Mouse (Mus musculus): ENCODE measurements around the gene Vwa3b. TPM values are rescaled to one million over a fixed set of nuclear protein-coding genes. Genes with fewer than 3 reads are reported as not detected.

The Vwa3b gene
- total and polyA plus RNA-seq, 2 experiments from 2014 or later, result 1.9 to 4.6 TPM

DNA sequence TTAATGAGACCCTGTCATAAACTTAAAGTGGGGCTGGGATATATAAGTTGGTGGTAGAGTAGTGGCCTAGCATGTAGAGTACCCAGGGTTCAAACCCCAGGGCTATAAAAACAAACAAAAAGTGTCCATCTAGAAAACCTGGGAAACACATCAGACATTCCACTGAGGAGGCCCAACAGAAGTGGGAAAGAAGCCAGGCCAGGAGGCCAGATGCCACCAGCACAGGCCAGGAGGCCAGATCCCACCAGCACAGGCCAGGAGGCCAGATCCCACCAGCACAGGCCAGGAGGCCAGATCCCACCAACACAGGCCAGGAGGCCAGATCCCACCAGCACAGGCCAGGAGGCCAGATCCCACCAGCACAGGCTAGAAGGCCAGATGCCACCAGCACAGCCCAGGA, 104.8 kb downstream of the Vwa3b start:
- ATAC-seq (no peak), DNase-seq (no peak)
- Histone ChIP-seq H3K27ac (ENCODE audit: low read depth, low read length) (no peak overlapping the region), H3K4me3 (ENCODE audit: low read depth, low read length) (no peak overlapping the region), H3K9ac (no peak overlapping the region), H3K4me2 (ENCODE audit: low read depth) (no peak overlapping the region), H3K9me3 (ENCODE audit: low read length) (no peaks in the 10 kb centered on the region), H3K36me3 (ENCODE audit: insufficient read depth) (no peaks in the 10 kb centered on the region), H3K27me3 (ENCODE audit: insufficient read depth, low read length) (no peaks in the 10 kb centered on the region), H3K4me1 (ENCODE audit: insufficient read depth) (no peaks in the 10 kb centered on the region)
- TF ChIP-seq CTCF (IDR thresholded peaks at IDR 0.05; ENCODE audit: low read depth), result no peak

DNA sequence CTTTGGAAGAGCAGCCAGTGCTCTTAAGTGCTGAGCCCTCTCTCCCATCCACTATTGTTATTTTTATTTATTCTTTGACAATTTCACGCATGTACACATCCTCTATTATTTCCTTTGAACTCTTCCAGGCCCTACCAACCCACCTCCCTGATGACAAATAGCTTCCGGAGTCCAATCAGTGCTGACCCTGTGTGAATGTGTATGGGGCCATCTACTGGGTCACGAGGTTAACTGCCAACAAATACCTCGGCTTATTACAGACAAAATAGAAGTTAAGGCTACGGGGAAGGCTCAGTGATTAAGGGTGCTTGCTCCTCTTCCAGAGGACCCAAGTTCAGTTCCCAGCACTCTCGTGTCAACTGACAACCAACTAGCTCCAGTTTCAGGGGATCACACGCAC, 106.0 kb downstream of the Vwa3b start:
- TF ChIP-seq CTCF (IDR thresholded peaks at IDR 0.05; ENCODE audit: low read depth), result no peak
- Histone ChIP-seq H3K27me3 (ENCODE audit: insufficient read depth, low read length) (no peaks in the 10 kb centered on the region), H3K27ac (ENCODE audit: low read depth, low read length) (no peak overlapping the region), H3K4me3 (ENCODE audit: low read depth, low read length) (no peak overlapping the region), H3K4me1 (ENCODE audit: insufficient read depth) (no peaks in the 10 kb centered on the region), H3K36me3 (ENCODE audit: insufficient read depth) (no peaks in the 10 kb centered on the region), H3K4me2 (ENCODE audit: low read depth) (no peak overlapping the region), H3K9me3 (ENCODE audit: low read length) (no peaks in the 10 kb centered on the region), H3K9ac (no peak overlapping the region)
- no peak for DNase-seq
- no peak for ATAC-seq
- WGBS, result 66% methylated on average over 7 of the region's 7 CpGs

DNA sequence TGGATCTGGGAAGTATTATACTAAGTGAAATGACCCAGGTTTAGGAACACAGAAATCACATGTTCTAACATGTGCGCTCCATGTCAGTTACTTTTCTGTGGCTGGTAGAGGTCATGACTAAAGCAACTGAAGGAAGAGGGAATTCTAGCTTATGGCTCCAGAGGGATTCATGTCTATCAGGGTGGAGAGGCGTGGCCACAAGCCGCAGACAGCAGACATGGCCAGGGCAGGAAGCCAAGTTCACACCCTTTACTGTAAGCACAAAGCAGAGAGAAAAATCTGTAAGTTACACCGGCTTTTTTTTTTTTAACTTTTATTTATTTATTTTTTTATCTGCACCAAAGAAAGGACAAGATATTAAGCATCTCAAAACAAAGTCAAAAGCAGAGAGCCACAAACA, 119.6 kb downstream of the Vwa3b start:
- TF ChIP-seq CTCF (IDR thresholded peaks at IDR 0.05; ENCODE audit: low read depth), result no peak
- Histone ChIP-seq H3K9ac (no peak overlapping the region), H3K27ac (ENCODE audit: low read depth, low read length) (no peak overlapping the region), H3K4me2 (ENCODE audit: low read depth) (no peak overlapping the region), H3K9me3 (ENCODE audit: low read length) (no peaks in the 10 kb centered on the region), H3K27me3 (ENCODE audit: insufficient read depth, low read length) (no peaks in the 10 kb centered on the region), H3K4me1 (ENCODE audit: insufficient read depth) (no peaks in the 10 kb centered on the region), H3K4me3 (ENCODE audit: low read depth, low read length) (no peak overlapping the region), H3K36me3 (ENCODE audit: insufficient read depth) (no peaks in the 10 kb centered on the region)
- WGBS, result 61% methylated on average over 4 of the region's 4 CpGs
- DNase-seq (no peak), ATAC-seq (no peak)

DNA sequence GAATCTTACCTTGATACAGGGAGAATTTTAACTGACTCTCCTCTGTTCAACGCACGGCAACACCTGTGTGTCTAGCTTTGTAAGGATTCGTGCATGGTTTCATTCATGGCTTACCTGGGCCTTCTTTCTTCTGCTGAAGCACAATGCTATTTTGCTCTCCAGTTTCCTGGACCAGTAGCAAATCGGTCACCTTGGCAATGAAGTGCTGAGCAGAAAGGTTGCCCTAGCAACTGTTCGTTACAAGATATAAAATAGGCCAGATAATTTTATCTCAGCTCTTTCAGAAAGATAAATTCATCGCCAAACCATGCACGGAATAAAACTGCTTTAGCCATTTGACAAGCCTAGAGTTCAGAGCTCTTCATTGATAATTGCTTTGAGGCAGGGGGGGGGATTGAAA, 123.5 kb downstream of the Vwa3b start:
- peak; percentile 47 for DNase-seq
- H3K27me3 ChIP-seq (ENCODE audit: insufficient read depth, low read length), result no peaks in the 10 kb centered on the region
- ATAC-seq, result peak; percentile 69
- no peaks in the 10 kb centered on the region for H3K36me3 ChIP-seq (ENCODE audit: insufficient read depth)
- no peaks in the 10 kb centered on the region for H3K4me1 ChIP-seq (ENCODE audit: insufficient read depth)
- 53% methylated on average over 7 of the region's 7 CpGs for WGBS
- H3K4me3 ChIP-seq (ENCODE audit: low read depth, low read length), result no peak overlapping the region
- H3K9me3 ChIP-seq (ENCODE audit: low read length), result no peaks in the 10 kb centered on the region
- peak overlapping the region; percentile 52; the same call in 1 of the 2 replicates for H3K27ac ChIP-seq (ENCODE audit: low read depth, low read length)
- H3K9ac ChIP-seq, result no peak overlapping the region
- no peak overlapping the region for H3K4me2 ChIP-seq (ENCODE audit: low read depth)
- TF ChIP-seq CTCF (IDR thresholded peaks at IDR 0.05; ENCODE audit: low read depth), result no peak

DNA sequence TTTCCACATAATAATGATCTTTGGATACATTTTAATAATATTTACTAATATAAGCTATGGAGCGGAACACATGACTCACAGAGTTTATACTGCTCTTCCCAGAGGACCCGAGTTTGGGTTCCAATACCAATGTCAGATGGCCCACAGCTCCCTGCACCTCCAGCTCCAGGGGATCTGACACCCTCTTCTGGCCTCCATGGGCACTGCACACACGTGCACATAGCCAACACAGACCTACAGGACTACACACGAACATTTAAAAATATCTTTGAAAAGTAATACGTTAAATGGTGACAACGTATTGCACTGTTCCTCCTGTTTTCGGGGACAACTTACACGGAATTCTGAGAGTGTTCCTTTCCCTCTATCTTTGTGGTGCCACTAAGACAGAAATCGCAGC, 125.5 kb downstream of the Vwa3b start:
- H3K9me3 ChIP-seq (ENCODE audit: low read length), result no peaks in the 10 kb centered on the region
- H3K27me3 ChIP-seq (ENCODE audit: insufficient read depth, low read length), result no peaks in the 10 kb centered on the region
- 94% methylated on average over 9 of the region's 9 CpGs for WGBS
- H3K4me1 ChIP-seq (ENCODE audit: insufficient read depth), result no peaks in the 10 kb centered on the region
- no peak overlapping the region for H3K4me3 ChIP-seq (ENCODE audit: low read depth, low read length)
- no peak overlapping the region for H3K9ac ChIP-seq
- DNase-seq, result no peak
- no peaks in the 10 kb centered on the region for H3K36me3 ChIP-seq (ENCODE audit: insufficient read depth)
- no peak overlapping the region for H3K4me2 ChIP-seq (ENCODE audit: low read depth)
- no peak overlapping the region for H3K27ac ChIP-seq (ENCODE audit: low read depth, low read length)
- no peak for TF ChIP-seq CTCF (IDR thresholded peaks at IDR 0.05; ENCODE audit: low read depth)
- ATAC-seq, result no peak

DNA sequence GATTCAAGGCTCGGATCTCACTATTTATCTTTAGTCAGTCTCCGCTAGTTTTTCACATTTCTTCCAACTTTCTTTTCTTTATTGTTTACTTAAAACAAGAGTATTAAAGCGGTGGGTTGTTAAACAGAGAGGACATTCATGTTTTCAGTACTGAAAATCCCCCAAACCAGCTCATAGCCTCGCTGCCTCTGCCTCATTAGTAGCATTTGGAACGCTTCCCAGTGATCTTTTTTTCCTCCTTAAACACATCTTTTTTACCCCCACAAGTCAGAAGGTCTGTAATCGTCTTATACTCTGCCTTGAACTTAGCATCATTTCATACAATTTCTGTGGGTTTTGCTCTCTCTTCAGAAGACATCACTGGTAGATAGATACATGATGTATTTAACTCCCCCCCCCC, 139.7 kb downstream of the Vwa3b start:
- Histone ChIP-seq H3K9ac (no peak overlapping the region), H3K4me2 (ENCODE audit: low read depth) (no peak overlapping the region), H3K4me3 (ENCODE audit: low read depth, low read length) (no peak overlapping the region), H3K27me3 (ENCODE audit: insufficient read depth, low read length) (no peaks in the 10 kb centered on the region), H3K36me3 (ENCODE audit: insufficient read depth) (no peaks in the 10 kb centered on the region), H3K9me3 (ENCODE audit: low read length) (no peaks in the 10 kb centered on the region), H3K4me1 (ENCODE audit: insufficient read depth) (no peaks in the 10 kb centered on the region), H3K27ac (ENCODE audit: low read depth, low read length) (no peak overlapping the region)
- TF ChIP-seq CTCF (IDR thresholded peaks at IDR 0.05; ENCODE audit: low read depth), result no peak
- ATAC-seq (no peak), DNase-seq (no peak)
- WGBS, result 17% methylated on average over 6 of the region's 6 CpGs

DNA sequence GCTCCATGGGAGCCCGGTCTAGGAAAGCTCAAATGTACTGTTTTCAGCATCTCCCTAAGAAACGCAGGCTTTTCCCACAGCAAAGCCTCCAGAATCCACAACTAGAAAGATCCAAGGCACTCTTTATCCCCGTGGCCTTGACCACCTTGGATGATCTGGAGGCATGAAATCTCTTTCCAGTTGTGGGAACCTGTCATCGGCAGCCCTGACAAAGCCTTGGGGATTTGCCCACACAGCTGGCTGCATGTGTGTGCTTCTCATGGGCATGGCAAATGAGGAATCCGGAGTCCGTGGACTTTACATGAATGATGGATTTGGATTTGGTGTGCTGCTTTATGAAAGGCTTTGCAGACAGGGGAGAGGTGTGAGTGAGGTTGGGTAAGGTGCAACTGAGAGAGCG, 141.5 kb downstream of the Vwa3b start:
- Histone ChIP-seq H3K27ac (ENCODE audit: low read depth, low read length) (no peak overlapping the region), H3K9me3 (ENCODE audit: low read length) (no peaks in the 10 kb centered on the region), H3K4me1 (ENCODE audit: insufficient read depth) (no peaks in the 10 kb centered on the region), H3K36me3 (ENCODE audit: insufficient read depth) (no peaks in the 10 kb centered on the region), H3K27me3 (ENCODE audit: insufficient read depth, low read length) (no peaks in the 10 kb centered on the region), H3K4me2 (ENCODE audit: low read depth) (no peak overlapping the region), H3K9ac (no peak overlapping the region), H3K4me3 (ENCODE audit: low read depth, low read length) (no peak overlapping the region)
- no peak for TF ChIP-seq CTCF (IDR thresholded peaks at IDR 0.05; ENCODE audit: low read depth)
- WGBS, result 87% methylated on average over 7 of the region's 7 CpGs
- DNase-seq (no peak), ATAC-seq (no peak)

DNA sequence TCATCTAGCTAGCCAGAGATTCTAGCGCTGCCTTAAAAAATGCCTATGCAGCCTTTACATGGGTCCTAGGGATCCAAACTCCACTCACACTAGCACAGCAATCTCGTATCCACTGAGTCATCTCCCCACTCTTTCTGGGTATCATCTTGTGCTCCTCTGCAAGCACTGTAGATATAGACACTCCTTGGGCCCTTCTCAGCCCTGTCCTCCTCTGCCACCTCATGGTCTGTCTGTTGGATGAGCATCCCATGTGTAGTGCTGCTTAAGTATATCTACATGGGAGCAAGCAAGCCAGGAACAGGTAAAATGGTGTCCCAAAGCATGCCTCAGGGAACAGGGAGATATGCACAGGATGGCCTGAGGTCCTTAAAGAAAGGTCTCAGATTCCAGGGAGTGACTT, 151.5 kb downstream of the Vwa3b start:
- peak; percentile 55 for TF ChIP-seq CTCF (IDR thresholded peaks at IDR 0.05; ENCODE audit: low read depth)
- H3K4me1 ChIP-seq (ENCODE audit: insufficient read depth), result no peaks in the 10 kb centered on the region
- DNase-seq (no peak), ATAC-seq (no peak)
- H3K4me2 ChIP-seq (ENCODE audit: low read depth), result no peak overlapping the region
- no peaks in the 10 kb centered on the region for H3K9me3 ChIP-seq (ENCODE audit: low read length)
- no peaks in the 10 kb centered on the region for H3K27me3 ChIP-seq (ENCODE audit: insufficient read depth, low read length)
- WGBS, result 88% methylated on average over 2 of the region's 2 CpGs
- no peak overlapping the region for H3K4me3 ChIP-seq (ENCODE audit: low read depth, low read length)
- H3K36me3 ChIP-seq (ENCODE audit: insufficient read depth), result no peaks in the 10 kb centered on the region
- no peak overlapping the region for H3K27ac ChIP-seq (ENCODE audit: low read depth, low read length)
- no peak overlapping the region for H3K9ac ChIP-seq

Data from forebrain, postnatal 0 days (tissue).